Mouse (Mus musculus) hematopoietic multipotent progenitor cell, adult 10-12 weeks (in vitro differentiated cells): Measurements from ENCODE around the gene 2610021A01Rik. TPM values are rescaled to one million over a fixed set of nuclear protein-coding genes. Genes with fewer than 3 reads are reported as not detected.

Source experiments
- polyA plus RNA-seq: library from polyadenylated mRNA; stranded (reverse); fragments of >175 nt; gene quantifications from 2 replicates; pipeline ENCODE4 v1.2.3, GENCODE M21; 2012; ENCODE audit warnings: low replicate concordance

The 2610021A01Rik gene
- 0.39 and 1.3 TPM in 2 replicates for polyA plus RNA-seq

DNA sequence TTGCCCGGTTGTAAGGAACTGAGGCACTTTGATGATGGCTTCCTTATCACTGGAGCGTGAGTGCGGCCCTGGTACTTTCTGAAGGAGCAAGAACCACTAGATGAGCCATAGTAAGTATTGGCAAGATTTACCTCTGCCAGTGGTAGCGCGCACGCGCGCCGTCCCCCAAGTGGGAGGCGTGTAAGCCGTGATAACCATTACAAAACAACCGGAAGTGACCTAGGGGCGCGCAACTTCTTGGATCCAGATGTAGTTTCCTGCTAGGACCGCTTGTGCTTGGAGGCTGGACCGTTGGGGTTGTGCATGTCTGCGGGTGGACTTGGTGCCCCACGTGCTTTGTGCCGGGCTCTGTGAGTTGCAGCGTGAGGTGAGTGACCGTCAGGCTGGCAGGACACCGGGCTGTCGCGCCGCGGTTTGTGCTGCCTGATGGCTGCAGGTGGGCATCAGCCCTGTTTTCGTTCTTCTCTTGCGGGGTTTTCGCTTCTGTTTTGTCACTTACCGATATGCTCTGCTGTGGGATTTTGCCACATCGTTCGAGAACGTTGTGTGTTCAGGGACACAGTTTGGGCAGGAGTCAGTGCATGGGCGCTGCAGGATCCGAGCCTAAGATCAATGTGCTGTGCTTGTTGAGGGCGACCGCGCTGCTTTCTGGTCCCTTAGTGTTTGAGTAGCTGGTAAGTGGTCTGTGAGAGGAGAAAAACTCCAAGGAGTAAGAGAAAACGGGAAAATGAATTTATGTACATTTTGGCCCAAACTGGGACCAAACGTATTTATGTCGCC, at the start of gene 2610021A01Rik:
2610021A01Rik (plus strand) TSS at position 197 of the 780 bp plus-strand sequence.

DNA sequence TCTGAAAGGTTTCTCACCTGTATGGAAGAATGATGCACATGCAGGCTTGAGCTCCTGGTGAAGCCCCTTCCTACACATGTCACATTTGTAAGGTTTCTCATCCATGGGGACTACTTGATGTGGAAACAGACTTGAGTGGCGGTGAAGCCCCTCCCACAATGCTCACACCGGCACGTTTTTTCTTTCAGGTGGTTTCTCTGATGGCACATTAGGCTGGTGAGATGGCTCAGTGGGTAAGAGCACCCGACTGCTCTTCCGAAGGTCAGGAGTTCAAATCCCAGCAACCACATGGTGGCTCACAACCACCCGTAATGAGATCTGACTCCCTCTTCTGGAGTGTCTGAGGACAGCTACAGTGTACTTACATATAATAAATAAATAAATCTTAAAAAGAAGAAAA, 25.5 kb upstream of the 2610021A01Rik start, which contains the start of gene Gm6871:
Gm6871 (minus strand) TSS at position 101 of the 400 bp plus-strand sequence.

DNA sequence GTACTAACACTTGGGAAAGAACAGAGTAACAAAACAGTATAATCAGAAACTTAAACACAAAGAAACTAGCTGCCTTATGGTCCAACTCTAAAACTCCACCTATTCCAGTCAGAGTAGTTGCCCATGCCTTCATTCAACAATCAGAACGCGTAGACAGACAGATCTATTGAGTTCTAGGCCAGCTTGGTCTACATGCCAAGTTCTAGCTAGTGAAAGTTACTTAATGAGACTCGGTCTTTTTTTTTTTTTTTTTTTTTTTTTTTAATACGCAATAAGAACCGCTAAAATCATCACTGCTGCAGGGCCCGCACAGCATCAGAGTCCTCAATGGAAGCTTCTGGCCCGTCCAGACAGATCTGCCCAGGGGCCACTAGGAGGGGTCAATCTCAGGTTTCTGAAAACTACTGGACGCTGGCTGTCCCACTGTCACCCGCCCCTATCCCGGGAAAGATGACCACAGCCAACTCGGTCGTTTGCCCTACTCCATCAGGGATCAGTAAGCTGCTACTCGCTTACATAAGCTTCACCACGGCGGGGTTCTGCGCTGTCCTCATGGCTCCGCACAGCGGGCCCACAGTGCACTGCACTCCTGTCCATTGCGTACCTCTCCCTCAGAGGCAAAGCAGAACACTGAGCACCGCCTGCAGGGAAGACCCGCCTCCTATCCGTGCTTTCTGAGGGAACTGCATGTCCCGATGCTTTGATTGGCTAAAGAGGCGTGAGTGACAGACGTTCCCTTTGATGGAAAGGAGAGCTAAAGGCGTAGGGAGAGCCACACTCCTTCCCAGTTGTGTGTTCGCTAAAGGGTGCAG, 33.6 kb downstream of the 2610021A01Rik start, which contains the start of gene Zfp788:
Zfp788 (plus strand) TSS at position 795 of the 812 bp plus-strand sequence.

Other genes starting within 250 kb of the 2610021A01Rik start
- 1.6 and 1.9 TPM in 2 replicates for gene AI987944, start 205.9 kb upstream of the 2610021A01Rik start, polyA plus RNA-seq
- gene Vmn2r57, start 150.5 kb upstream of the 2610021A01Rik start, polyA plus RNA-seq, result not detected in 2 replicates
- gene Gm20449, start 99.8 kb upstream of the 2610021A01Rik start, polyA plus RNA-seq, result not detected in 2 replicates
- gene AW146154, start 99.3 kb upstream of the 2610021A01Rik start, polyA plus RNA-seq, result 0.39 and 0.88 TPM in 2 replicates
- not detected in 2 replicates for gene Gm6871, start 25.6 kb upstream of the 2610021A01Rik start, polyA plus RNA-seq
- gene Zfp788, start 34.0 kb downstream of the 2610021A01Rik start, polyA plus RNA-seq, result 0.23 and 0.56 TPM in 2 replicates